Mouse (Mus musculus): Measurements from ENCODE around the gene Myh10.

Myh10 gene

DNA sequence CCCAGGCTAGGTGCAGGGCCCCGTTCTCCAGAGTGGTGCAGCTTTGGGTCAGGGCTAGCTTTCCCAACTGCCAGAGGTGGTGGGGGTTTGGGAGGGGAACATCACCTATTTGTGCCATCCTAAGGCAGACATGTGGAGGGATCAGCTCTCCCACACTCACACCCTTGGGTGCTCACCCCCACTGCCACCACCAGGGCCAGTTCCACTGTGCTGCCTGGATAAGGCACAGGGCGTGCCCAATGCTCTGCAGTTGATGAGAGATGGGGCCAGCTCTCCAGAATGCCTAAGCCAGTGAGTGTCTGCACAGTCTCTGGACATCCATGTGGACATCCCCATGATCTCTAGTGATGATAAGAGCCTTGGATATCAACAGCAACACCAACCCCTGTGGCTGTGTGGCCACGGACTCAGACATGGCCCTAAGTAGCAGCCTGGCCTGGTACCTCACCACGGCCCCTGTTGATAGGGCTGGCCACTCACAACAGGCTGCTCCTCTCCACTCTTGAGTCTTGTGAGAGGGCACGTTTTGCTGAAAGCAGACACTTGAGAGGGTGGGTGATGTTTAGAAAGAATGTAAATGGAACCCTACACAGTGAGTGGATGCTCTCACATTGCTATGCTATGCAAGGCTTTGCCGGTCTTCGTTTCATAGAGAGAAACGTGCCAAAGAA lies 9.1 kb upstream of the Myh10 start:
- TF ChIP-seq GATA4 (IDR thresholded peaks at IDR 0.05; ENCODE audit: insufficient replicate concordance, low read length) = no peak

DNA sequence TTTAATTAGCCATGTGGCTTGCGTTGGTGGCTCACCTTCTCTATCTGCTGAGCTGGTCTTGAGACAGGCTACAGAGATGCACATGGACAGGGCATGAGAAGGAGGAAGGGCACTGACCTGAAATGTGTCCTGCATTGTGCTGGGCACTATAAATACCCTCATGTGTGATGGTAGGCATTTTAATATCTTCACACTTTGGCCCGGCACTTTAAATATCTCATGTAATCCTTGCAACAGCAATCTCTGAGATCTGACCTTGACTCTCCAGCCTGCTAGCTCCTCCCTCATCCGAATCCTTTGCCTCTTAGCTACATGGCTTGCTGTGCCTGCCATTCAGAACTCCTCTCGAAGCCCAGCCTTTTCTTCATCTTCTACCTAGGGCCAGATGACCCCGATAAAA lies 5.4 kb upstream of the Myh10 start:
- no peak for TF ChIP-seq GATA4 (IDR thresholded peaks at IDR 0.05; ENCODE audit: insufficient replicate concordance, low read length)

DNA sequence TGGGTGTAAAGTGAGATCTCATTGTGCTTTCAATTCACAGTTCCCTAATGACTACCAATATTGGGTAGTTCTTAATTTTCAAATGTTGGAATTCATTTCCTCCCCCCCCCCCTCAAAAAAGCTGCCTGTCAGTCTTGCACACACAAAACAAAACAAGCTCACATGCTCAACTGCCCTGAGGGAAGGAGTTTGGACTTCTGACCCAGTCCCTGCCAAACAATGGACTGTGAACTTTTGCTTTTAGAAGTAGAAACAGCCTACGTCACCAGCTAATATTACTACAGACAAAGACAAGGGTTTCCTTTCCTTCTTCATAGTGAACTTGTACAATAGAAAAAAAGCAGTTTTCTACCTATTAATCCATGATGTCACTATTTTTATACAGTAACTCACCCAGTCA lies 2.1 kb upstream of the Myh10 start:
- no peak for TF ChIP-seq GATA4 (IDR thresholded peaks at IDR 0.05; ENCODE audit: insufficient replicate concordance, low read length)

DNA sequence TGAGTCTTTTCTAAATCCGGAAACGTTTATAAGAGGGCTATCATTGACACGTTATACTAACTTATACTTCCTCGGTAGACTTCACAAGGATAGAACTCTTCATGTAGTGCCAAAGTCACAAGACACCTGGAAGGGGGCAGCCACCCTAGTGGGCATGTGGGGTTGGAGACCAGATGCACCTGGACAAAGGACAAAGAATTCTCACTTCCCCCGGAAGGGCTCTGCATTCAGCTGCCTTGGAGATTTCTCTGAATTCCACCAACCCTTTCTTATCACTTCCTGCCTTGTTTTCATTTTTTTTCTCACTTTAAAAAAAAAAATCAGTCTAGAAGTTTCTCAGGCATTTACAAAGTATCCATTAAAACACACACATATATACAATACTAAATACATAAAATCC lies 894 bp upstream of the Myh10 start:
- TF ChIP-seq GATA4 (IDR thresholded peaks at IDR 0.05; ENCODE audit: insufficient replicate concordance, low read length) = no peak

DNA sequence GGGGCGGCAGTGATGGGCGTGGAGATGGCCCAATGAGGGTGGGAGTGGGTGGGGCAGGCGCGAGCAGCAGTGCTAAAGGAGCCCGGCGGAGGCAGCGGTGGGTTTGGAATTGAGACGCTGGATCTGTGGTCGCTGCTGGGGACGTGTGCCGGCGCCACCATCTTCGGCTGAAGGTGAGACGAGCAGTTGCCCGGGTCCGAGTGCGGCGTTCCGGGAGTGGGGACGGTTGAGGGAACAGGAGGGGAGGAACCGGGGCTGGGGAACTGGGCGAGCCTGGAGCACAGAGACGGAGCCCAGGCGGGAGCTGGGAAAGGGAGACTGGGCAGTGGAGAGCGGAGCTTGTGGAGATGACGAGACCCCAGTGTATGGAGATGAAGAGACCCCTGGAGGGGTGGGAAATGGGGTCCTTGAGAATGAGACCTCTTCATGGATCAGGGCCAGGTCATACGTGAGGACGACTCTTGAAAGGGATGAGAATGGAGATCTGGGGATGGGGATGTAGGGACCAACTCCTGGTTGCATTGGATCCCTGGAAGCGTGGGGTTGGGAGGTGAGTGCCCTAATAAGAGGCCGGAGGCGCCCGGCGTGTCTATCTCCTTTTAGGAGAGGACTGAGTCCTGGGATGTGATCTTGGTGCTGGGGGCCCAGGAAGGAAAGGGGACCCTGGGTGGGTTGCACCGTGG lies 792 bp downstream of the Myh10 start:
- no peak for TF ChIP-seq GATA4 (IDR thresholded peaks at IDR 0.05; ENCODE audit: insufficient replicate concordance, low read length)

DNA sequence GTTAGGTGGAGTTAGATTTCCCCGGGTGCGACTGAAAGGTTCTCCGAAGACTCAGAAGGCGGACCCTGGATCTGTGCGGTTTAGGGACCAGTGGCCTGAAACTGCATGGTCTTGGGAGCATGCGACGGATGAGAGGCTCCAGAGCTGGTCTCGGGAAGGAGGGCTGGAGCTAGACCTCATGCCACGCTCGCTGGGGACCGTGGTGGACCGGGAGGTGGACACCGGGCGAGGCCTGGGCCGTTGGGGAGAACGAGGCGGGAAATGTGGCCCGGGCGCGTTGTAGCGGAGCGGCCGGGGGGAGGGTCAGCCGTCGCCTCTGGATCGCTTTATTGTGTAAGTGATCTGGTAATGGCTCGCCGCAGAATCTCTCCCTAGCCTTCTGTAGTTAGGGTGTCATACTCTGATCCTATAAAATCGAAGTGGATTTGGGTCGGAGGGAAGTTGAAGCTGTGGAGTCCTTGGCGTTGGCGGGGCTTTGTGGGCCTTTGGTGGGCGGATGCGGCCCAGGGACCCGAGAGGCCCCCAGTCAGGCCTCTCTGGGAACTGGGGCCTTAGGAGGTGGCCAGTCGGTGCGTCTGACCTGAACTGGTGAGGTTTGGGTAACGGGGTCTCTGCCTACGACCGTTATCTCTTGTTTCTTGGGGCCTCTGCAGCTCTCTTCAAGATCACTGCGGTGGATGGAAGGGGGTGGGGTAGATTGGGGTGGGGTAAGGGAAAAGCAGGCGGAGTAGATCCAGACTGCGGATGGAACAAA lies 1.5 kb downstream of the Myh10 start:
- no peak for TF ChIP-seq GATA4 (IDR thresholded peaks at IDR 0.05; ENCODE audit: insufficient replicate concordance, low read length)

DNA sequence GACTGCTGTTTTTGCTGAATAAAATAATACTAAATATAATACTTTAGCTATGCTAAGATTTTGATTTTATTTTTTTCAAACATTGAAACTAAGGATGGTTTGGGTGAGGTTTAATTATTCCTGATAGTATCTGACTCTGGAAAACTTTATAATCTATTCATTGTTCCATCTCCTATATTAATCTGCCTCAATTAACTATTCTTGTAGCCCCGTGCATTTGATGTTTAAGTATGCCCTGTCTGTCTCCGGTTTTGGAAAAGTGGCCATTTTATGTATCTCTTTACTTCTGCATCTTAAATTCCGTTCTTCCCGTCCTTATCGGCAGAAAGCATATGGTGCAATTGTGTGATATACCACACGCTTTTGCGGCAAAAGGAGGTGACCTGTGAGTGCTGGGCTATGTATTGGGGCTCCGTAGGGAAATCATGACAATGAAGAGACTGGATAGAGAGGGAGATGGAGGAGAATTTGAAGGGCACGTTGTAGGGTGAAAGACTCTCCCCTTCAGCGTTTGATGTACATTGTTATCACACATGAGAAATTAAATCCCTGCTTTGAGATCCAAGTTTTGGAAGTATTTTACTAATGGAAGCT lies 2.2 kb downstream of the Myh10 start:
- no peak for TF ChIP-seq GATA4 (IDR thresholded peaks at IDR 0.05; ENCODE audit: insufficient replicate concordance, low read length)

DNA sequence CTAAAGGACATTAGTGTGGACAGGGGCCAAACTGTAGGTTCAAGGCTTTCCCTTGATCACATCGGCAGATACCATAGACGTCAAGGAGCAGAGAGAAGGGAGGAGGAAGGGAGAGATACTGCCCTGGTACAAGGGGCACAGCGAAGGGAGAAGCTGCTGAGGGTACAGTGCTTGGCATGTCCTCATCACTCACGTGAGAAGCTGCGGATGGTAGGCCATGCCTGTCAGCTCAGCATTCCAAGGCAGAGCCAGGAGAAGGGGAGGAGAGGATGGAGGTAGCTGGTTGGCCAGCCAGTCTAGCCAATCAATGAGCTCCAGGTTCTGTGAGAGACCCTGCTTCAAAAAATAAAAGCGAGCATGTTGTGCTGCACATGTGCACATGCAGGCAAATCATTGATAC lies 11.0 kb downstream of the Myh10 start:
- no peak for TF ChIP-seq GATA4 (IDR thresholded peaks at IDR 0.05; ENCODE audit: insufficient replicate concordance, low read length)

DNA sequence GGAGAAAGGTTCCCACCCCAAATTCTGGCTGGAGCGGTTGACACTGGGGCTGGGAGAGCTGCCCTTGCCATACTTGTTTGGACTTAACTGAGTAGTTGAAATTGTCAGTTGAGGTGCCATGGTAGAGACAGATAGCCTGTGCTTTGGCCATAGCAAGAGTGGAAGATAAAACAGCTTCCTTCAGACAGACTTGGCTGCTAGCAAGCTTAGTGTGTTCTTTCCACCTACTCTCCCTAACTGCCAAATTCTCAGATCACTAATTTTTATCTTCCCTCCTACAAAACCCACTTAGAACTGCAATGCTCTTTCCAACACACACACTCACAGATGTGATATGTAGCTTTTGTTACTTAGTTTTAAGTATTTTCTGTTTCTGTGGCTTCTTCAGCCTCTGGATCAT lies 12.0 kb downstream of the Myh10 start:
- no peak for TF ChIP-seq GATA4 (IDR thresholded peaks at IDR 0.05; ENCODE audit: insufficient replicate concordance, low read length)

DNA sequence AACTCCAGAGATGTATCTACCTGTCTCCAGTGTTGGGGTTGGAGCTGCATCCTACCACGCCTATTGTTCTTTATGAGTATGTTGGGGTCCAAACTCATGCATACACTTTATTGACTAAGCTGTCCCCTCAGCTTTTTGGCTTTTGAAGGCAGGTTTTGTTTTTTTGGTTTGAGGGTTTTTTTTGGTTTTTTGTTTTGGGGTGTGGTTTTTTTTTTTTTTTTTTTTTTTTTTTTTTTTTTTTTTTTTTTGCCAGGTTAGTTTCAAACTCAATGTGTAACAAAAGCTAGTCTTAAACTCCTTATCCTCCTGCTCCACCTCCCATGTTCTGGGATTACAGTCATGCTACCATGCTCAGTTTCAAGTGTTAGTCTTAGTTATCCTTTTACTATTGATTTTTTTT lies 12.9 kb downstream of the Myh10 start:
- TF ChIP-seq GATA4 (IDR thresholded peaks at IDR 0.05; ENCODE audit: insufficient replicate concordance, low read length) = no peak

DNA sequence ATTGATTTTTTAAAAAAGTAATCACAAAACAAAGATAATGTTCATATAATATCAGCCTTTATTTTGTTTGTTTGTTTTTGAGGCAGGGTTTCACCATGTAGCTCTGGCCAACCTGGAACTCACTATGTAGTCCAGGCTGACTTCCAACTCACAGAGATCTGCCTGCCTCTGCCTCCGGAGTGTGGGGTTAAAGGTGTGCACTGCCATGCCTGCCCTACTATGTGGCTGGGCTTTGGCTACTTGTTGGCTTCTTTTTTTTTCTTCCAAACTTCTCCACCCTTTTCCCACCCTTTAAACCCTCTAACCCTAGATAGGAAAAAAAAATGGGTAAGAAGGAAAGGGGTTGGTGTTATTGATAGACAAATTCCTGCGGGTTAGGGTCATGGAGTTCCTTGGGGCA lies 13.5 kb downstream of the Myh10 start:
- no peak for TF ChIP-seq GATA4 (IDR thresholded peaks at IDR 0.05; ENCODE audit: insufficient replicate concordance, low read length)

DNA sequence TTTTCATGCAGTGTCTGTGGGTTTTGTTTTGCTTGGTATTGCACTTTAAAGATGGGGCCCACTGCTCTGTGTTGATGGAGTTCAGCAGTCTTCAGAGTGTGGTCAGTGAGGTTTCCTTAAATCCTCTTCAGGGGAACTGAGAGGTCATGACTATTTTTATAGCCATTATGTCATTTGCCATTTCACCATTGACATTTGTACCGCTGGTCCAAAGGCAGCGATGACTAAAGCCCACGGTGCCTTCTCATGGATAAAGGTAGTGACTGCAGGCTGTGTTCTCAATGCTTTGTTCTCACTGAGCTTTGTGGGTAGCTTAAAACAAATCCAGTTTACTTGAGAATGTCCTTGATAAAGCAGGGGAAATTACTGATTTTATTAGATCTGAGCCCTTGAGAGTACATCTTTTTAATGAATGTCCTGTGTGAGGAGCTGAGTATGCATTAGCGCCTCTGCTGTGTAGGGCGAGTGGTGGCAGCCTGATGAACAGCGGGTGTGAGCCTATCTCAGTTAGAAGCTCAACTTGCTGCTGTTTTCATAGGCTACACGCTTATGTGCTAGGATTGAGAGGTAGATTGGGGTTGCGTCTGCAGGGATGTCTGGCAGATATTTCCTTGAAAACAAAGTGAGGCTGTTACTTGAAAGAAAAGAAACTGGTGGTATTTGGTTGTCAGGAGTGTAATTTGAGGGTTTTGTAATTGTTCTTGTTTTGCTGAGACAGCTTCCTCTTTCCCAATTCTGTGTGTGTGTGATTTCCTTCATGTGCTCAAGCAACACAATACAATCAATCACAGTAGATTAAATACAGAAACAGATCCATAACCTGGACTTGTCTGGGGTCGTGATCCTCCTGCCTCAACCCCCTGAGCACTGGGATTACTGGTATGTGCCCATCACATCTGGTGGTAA lies 15.4 kb downstream of the Myh10 start:
- TF ChIP-seq GATA4 (IDR thresholded peaks at IDR 0.05; ENCODE audit: insufficient replicate concordance, low read length) = no peak

DNA sequence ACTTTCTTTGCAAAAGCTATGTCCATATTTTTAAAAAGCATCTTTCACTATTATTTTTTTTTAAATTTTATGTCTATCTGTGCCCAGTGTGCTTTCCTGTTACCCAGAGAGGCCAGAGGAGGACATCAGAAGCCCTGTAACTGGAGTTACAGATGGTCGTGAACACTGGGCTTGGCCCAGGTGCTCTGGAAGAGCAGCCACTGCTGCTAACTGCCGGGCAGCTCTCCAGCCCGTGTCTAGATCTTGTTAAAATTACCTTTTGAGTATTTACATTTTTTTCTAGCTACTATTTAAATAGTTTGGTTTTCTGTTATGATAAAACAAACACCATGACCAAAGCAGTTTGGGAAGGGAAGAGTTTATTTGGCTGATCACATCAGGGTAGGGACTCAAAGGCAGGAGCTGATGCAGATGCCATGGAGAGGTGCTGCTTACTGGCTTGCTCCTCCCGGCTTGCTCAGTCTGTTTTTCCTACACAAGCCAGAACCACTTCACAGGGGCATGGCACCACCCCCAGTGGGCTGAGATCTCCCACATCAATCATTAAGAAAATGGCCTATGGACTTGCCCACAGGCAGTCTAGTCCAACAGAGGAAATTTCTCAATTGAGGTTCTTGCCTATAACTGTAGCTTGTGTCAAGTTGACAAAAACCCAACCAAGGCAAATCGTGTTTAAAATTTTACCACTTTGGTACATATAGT lies 16.7 kb downstream of the Myh10 start:
- no peak for TF ChIP-seq GATA4 (IDR thresholded peaks at IDR 0.05; ENCODE audit: insufficient replicate concordance, low read length)

DNA sequence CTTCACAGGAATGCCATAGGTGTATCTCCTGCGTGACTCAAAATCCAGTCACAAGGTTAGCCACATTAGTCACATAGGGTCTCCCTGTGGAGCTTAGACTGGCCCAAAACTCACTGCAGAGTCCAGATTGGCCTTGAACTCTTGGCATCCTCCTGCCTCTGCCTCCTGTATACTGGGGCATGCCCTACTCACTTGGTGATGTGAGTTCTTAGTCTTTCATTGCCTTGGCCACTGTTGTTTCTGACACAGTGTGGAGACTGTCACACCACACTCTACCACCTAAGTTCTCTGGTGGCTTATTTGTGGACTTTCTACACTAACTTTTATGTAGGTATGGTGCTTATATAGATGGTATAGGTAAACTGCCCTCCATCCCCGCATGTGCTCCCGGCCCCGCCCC lies 24.8 kb downstream of the Myh10 start:
- TF ChIP-seq GATA4 (IDR thresholded peaks at IDR 0.05; ENCODE audit: insufficient replicate concordance, low read length) = no peak

Data from liver, adult (tissue).